Mouse (Mus musculus) cerebellum, postnatal 10 days (tissue): ENCODE data around the gene Iqschfp.

Experiments used
- DNase-seq, 2 experiments: peaks; one replicate each; pipeline ENCODE4 v3.0.0; 2021; ENCODE audit warnings: mixed read lengths in 2 of 2

Gene Iqschfp

DNA sequence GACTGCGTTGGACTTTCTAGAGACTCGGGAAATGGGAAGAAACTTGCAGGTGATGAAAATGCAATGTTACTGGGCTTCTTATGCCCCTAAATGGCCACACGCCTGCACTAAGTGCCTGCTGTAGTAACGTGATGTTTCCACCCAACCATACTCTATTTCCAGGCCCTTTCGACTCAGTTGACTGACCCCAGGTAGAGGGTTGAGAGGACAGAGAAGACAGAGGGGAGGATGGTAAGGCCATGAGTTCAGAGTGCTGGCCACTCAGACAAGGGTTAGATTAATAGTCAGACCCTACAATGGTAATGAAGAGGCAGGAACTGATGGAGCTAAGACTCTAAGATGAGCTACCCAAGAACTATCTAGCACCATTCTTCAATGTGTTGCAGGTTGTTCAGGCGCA lies 768.0 kb downstream of the Iqschfp start:
- no peak for DNase-seq

DNA sequence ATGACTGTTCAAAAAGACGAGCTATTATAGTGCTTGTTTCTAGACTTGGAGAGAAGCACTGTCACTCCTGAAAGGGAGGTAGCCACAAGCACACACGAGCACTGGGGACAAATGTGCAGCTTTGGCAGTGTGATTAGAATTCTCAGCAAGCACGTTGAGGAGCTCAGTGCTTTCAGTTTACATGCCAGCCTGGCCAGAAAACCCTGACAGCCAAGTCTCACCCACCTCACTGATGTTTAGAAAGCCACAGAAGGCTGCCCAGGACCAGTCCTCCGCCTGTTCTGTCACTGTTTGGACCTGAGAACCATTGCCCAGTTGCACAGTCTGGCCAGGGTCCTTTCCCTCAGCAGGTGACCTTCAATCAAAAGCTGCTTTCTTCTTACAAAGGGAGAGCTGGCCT lies 768.5 kb downstream of the Iqschfp start:
- DNase-seq: peak; percentile 61 to 75

DNA sequence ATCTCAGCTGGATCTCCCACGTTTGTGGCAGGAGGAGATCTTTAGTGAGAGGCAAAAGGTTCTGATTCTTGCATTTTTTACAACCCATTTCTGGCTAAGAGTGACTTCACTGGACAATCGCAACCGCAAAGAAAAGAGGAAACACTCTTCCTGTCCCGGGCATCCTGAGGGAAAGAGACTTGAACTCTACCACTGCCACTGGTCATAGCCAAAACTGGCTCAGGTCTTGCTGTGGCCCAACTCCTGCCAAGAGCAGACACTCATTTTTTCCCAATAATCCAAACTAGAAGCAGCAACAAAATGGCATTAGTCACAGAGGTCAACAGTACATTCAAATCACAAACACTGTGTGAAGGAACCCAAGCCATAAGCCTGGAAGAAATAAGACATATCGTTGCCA lies 770.4 kb downstream of the Iqschfp start:
- DNase-seq: no peak

DNA sequence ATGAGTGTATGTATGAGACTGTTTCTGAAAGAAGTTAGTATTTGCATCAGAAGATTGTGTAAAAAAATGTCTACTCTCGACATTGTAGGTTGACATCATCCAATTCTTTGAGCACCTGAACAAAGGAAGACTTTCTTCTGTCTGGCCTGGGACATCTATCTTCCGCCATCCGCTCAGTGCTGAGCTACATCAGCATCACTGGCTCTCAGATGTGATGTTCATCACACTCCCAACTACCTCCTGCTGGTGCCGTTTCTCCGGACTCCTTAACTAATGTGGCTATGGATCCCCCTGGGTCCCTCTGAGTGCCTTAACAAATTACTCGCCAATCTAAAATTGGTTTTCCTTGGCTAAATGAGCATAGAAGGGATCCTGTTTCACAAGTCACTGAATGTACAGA lies 772.3 kb downstream of the Iqschfp start:
- DNase-seq: no peak

DNA sequence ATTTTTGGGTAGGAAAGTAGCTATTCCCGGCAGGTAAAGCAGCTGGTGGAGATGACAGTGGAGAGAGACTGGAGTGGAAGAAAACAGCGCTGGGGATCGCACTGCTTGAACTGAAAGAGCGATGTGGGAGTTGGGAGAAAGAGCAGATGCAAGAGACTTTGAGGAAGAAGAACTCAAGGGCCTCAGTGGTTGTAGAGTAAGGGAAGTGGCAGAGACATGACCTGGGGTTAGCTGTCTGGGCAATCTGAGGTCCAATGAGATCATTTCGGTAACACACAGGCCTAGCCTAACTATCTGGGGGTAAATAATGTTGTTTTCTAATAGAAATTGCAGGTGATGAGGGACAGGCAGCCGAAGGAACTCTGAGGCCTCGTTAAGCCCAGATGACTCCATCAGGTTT lies 774.3 kb downstream of the Iqschfp start:
- DNase-seq: no peak

DNA sequence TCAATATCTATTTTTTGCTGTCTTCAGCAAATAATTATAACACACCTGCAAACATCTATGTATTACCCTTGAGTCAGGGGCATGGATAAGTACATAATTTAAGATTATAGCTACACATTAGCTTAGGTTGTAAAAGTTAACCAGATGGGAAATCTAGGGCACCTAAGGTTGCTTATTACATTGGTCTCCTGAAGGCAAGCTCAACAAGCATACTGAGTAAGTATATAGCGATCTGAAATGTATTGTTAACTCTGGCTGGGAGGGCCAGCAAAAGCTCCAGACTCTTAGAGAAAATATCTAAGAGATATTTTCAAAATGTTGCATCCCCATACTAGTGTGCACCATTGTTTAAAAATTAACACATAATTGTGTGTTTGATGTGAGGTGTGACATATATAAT lies 775.8 kb downstream of the Iqschfp start:
- DNase-seq: no peak

DNA sequence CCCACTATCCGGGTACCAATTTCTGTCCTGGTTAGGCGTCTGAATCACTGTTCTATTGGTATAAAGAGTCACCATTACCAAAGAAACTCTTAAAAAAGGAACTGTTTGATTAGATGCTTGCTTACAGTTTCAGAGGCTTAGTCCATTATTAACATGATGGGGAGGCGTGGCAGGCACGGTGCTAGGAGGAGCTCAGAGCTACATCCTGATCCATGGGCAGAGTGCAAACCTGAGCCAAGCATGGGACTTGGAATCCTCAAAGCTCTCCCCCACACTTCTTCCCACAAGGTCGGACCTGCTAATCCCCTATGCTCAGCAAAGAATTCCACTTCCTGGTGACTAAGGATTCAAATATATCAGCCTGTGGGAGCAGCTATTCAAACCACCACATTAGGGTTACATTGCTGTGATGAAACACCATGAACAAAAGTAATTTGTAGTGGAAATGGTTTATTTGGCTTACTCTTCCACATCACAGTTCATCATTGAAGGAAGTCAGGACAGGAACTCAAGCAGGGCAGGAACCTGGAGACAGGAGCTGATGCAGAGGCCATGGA lies 777.5 kb downstream of the Iqschfp start:
- no peak for DNase-seq

DNA sequence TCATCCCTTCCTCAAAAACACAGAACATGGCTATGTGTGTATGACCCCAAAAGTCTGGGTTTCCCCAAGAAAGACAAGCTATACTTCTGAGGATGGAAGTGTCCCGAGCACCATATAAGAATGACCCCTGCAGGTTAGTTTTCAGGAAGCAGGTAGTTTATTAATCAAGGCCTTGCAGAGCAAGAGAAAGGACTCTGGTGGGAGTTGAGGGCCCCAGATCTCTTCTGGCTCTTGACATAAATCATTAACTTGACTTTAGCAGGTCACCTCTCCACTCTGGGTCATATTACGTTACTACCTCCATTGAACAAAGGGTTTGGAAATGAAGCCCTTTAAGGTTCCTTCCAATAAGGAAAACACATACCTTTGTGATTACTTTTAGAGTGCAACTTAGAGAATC lies 782.7 kb downstream of the Iqschfp start:
- no peak for DNase-seq

DNA sequence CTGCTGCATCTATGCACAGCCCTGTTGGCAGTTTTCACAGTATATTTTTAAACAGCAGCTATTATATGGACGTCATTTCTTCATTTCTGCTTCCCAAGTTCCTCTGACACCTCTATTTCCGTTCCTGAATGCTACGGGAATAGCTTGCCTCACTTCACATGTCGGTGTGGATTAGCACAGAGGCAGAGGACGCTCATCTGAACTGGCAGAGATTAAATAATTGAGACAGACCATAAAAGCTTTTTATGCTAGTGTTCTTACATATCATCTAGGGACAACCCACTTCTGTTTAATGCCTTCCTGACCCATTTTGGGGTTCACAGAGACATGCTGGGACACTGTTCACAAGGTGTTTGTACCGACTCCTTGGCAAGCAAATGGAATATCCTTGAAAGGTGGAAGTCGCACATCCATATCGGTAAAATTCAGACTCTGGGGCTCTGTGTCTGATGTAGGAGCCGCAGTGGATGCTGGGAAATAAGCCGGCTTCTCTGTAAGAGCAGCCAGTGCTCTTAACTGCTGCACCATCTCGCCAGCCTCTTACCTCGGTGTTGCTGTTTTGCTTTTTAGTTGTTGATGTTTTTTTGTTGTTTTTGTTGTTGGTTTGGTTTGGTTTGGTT lies 783.3 kb downstream of the Iqschfp start:
- DNase-seq: no peak
